Mouse (Mus musculus): ENCODE data around the gene Crispld2. TPM values are rescaled to one million over a fixed set of nuclear protein-coding genes. Genes with fewer than 3 reads are reported as not detected.

Gene Crispld2
- polyA plus RNA-seq, 1 experiment from 2014 or later, result 1.3 TPM

DNA sequence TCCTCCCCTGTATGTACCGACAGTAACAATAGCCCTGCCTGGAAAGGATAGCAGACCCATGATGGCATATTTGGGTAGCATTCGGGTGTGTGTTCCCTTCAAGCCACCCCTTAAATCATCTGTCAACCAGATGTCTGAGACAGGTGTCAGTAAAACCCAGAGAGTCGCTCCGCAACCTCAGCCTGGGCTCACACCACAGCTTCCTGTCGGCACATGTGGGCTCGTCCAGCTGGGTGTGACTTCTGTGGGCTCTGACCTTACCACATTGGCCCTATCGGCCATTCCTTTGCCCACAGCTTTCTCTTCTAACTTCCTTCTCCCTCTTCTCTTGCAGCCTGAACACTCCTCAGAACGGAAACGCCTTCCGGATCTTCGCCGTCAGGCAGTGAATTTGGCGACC lies 57.7 kb downstream of the Crispld2 start:
- Histone ChIP-seq H3K4me2 (no peak overlapping the region), H3K9ac (no peak overlapping the region), H3K27me3 (peaks cover 20% of the 10 kb centered on the region; the same call in 1 of the 2 replicates), H3K4me3 (replicated peaks) (no peak overlapping the region), H3K9me3 (replicated peaks) (no peaks in the 10 kb centered on the region), H3K36me3 (replicated peaks) (no peaks in the 10 kb centered on the region), H3K27ac (replicated peaks) (no peak overlapping the region), H3K4me1 (replicated peaks) (peaks cover 13% of the 10 kb centered on the region; the same call in 1 of the 2 replicates)
- 10% methylated on average over 13 of the region's 13 CpGs for WGBS (ENCODE audit: insufficient replicate concordance)
- ATAC-seq (ENCODE audit: insufficient read depth), result no peak

GRCm38 (mm10) chr8:120050376-120050775 lies 58.1 kb downstream of the Crispld2 start:
- peaks cover 13% of the 10 kb centered on the region; the same call in 1 of the 2 replicates for H3K4me1 ChIP-seq (replicated peaks)
- peaks cover 20% of the 10 kb centered on the region; the same call in 1 of the 2 replicates for H3K27me3 ChIP-seq
- H3K9me3 ChIP-seq (replicated peaks), result no peaks in the 10 kb centered on the region
- 36% methylated on average over 10 of the region's 10 CpGs for WGBS (ENCODE audit: insufficient replicate concordance)
- H3K4me2 ChIP-seq, result no peak overlapping the region
- H3K4me3 ChIP-seq (replicated peaks), result no peak overlapping the region
- H3K27ac ChIP-seq (replicated peaks), result no peak overlapping the region
- H3K9ac ChIP-seq, result no peak overlapping the region
- no peaks in the 10 kb centered on the region for H3K36me3 ChIP-seq (replicated peaks)
- ATAC-seq (ENCODE audit: insufficient read depth), result no peak

DNA sequence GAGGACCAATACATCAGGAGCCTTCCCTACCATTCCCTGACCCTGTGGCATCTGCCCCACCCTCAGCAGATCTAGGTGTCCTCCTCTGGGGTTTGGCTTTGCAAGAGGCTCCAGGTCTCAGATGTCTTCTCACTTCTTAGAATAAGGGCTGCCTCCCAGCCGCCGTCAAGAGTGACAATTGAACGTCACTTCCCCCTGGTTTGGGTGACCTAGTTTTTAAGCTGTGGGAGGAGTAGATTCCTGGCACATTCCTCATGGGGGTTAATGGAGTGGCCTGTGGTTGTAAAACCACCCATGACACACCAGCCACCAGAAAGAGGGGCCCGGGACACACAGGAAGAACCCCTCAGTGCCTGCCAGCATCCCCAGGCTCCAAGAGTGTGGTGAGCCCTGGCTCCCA lies 58.8 kb downstream of the Crispld2 start:
- Histone ChIP-seq H3K4me3 (replicated peaks) (no peak overlapping the region), H3K36me3 (replicated peaks) (no peaks in the 10 kb centered on the region), H3K9ac (no peak overlapping the region), H3K4me1 (replicated peaks) (peaks cover 13% of the 10 kb centered on the region; the same call in 1 of the 2 replicates), H3K4me2 (no peak overlapping the region), H3K27ac (replicated peaks) (no peak overlapping the region), H3K27me3 (peaks cover 20% of the 10 kb centered on the region; the same call in 1 of the 2 replicates), H3K9me3 (replicated peaks) (no peaks in the 10 kb centered on the region)
- WGBS (ENCODE audit: insufficient replicate concordance), result 16% methylated on average over 4 of the region's 4 CpGs
- no peak for ATAC-seq (ENCODE audit: insufficient read depth)

DNA sequence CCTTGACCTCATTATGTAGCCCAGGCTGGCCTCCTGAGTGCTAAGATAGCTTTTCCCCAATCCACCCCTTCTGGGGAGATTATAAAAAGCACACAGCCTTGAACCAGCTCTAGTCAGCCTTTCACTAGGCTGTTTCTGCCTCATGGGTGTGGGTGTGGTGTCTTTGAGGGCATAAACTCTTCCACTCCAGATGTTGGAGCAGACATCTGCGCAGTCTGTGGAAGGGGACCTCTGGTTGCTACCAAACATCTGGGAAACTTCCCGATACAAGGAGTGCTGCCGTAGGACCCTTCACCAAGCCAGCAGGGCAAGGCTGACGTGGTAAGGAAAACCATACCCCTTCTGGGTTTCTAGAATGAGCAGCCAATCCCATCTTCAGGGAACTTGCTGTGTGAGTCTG lies 59.7 kb downstream of the Crispld2 start:
- Histone ChIP-seq H3K4me2 (no peak overlapping the region), H3K9me3 (replicated peaks) (no peaks in the 10 kb centered on the region)
- no peak for ATAC-seq (ENCODE audit: insufficient read depth)

DNA sequence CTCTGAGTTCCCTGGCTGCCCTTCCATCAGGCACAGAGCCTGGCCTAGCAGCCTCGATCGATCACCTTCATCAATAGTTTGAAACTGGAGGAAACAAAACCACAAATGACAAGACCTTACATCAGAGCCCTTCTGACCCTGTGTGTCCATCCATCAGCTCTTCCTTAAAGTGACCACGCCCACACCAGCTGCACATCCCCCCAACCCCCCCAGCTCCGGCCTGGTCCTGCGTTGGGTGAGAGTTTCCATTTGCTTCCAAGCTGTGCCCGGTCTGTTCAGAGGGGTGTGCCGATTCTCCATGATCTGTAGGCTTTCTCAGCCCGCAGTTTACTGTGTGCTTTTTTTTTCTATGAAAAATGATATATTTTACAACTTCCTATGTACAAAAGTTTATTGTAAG lies 60.1 kb downstream of the Crispld2 start:
- no peak for ATAC-seq (ENCODE audit: insufficient read depth)
- Histone ChIP-seq H3K4me1 (replicated peaks) (peaks cover 13% of the 10 kb centered on the region; the same call in 1 of the 2 replicates), H3K36me3 (replicated peaks) (no peaks in the 10 kb centered on the region), H3K4me2 (no peak overlapping the region), H3K9ac (no peak overlapping the region), H3K27me3 (peaks cover 20% of the 10 kb centered on the region; the same call in 1 of the 2 replicates), H3K4me3 (replicated peaks) (no peak overlapping the region), H3K27ac (replicated peaks) (no peak overlapping the region), H3K9me3 (replicated peaks) (no peaks in the 10 kb centered on the region)
- WGBS (ENCODE audit: insufficient replicate concordance), result 66% methylated on average over 8 of the region's 8 CpGs

More for the DNA sequence above, 59.7 kb downstream of the Crispld2 start:
- Histone ChIP-seq H3K27me3 (peaks cover 20% of the 10 kb centered on the region; the same call in 1 of the 2 replicates), H3K9ac (no peak overlapping the region), H3K4me3 (replicated peaks) (no peak overlapping the region), H3K4me1 (replicated peaks) (peaks cover 13% of the 10 kb centered on the region; the same call in 1 of the 2 replicates), H3K36me3 (replicated peaks) (no peaks in the 10 kb centered on the region), H3K27ac (replicated peaks) (no peak overlapping the region)
- WGBS (ENCODE audit: insufficient replicate concordance), result 76% methylated on average over 4 of the region's 4 CpGs

DNA sequence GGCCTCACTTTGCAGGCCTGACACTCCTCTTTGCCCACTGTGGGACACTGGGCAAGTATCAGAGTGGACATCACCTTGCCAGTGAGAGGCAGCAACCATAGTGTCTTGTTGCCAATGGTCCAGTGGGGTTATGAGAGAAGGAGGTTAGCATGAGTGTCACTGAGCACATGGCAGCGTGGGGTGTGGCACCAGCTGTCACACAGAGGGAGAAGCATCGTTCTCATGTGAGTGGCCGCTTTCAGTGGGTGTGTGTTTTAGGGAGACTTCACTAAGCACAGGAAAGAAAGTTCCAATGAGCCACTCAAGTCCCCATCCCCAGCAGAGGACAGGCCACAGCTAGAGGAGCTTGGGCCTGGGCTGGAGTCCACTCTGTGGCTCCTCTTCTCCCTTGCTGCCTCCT lies 62.6 kb downstream of the Crispld2 start:
- Histone ChIP-seq H3K4me3 (replicated peaks) (no peak overlapping the region), H3K4me1 (replicated peaks) (peaks cover 8% of the 10 kb centered on the region; the same call in 1 of the 2 replicates), H3K9ac (no peak overlapping the region), H3K36me3 (replicated peaks) (no peaks in the 10 kb centered on the region), H3K4me2 (no peak overlapping the region), H3K27me3 (peaks cover 12% of the 10 kb centered on the region; the same call in 1 of the 2 replicates), H3K9me3 (replicated peaks) (no peaks in the 10 kb centered on the region), H3K27ac (replicated peaks) (no peak overlapping the region)
- no peak for ATAC-seq (ENCODE audit: insufficient read depth)
- 65% methylated on average over 3 of the region's 3 CpGs for WGBS (ENCODE audit: insufficient replicate concordance)

DNA sequence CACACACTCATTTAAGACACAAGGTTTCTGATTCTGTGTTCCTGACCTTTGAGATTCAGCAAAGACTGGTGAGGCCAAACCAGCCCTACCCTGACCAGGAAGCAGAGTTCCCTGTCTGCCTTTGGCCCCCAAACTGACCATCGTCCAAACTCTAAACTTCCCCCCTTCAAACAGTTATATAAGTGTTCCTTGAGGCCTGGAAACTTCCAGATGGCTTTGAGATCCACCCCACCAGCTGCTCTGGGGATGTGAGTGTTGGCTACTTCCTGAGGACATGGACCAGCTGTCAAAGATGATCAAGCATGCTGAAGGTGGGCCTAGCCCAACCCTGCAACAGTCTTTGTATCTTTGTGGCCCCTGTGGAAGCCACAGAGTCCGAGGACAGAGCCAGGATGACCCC lies 64.8 kb downstream of the Crispld2 start:
- no peak for ATAC-seq (ENCODE audit: insufficient read depth)
- no peak overlapping the region for H3K4me3 ChIP-seq (replicated peaks)
- 53% methylated on average over 2 of the region's 2 CpGs for WGBS (ENCODE audit: insufficient replicate concordance)
- no peaks in the 10 kb centered on the region for H3K9me3 ChIP-seq (replicated peaks)
- H3K27me3 ChIP-seq, result peaks cover 3% of the 10 kb centered on the region; the same call in 1 of the 2 replicates
- no peaks in the 10 kb centered on the region for H3K4me1 ChIP-seq (replicated peaks)
- no peak overlapping the region for H3K4me2 ChIP-seq
- H3K9ac ChIP-seq, result no peak overlapping the region
- H3K27ac ChIP-seq (replicated peaks), result no peak overlapping the region
- H3K36me3 ChIP-seq (replicated peaks), result no peaks in the 10 kb centered on the region

DNA sequence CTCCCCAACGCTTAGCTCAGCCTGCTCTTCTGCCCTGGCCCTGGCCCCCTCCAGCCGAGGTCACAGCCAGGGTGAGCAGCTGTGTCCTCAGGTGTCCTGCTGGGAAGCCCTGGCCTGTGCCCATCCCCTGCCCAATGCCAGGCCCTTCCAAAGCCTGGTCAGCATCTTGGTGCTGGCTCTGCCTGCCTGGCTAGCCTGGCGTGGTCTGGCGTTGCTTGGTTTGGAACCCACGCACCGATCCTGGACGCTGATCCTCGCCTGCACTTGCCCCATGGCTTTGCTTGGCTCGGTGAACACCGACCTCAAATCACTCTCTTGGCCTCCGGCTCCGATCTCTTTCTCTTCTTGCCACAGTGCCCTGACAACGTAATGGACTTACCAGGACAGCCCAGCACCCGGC lies 70.5 kb downstream of the Crispld2 start:
- Histone ChIP-seq H3K9me3 (replicated peaks) (no peaks in the 10 kb centered on the region), H3K27ac (replicated peaks) (no peak overlapping the region), H3K9ac (no peak overlapping the region), H3K36me3 (replicated peaks) (no peaks in the 10 kb centered on the region), H3K4me2 (no peak overlapping the region), H3K27me3 (no peaks in the 10 kb centered on the region), H3K4me3 (replicated peaks) (no peak overlapping the region), H3K4me1 (replicated peaks) (no peaks in the 10 kb centered on the region)
- WGBS (ENCODE audit: insufficient replicate concordance), result 73% methylated on average over 14 of the region's 14 CpGs
- no peak for ATAC-seq (ENCODE audit: insufficient read depth)

- no peak for ATAC-seq (ENCODE audit: insufficient read depth)
- Histone ChIP-seq H3K9me3 (replicated peaks) (no peaks in the 10 kb centered on the region), H3K9ac (no peak overlapping the region), H3K4me3 (replicated peaks) (no peak overlapping the region), H3K27ac (replicated peaks) (no peak overlapping the region), H3K4me2 (no peak overlapping the region), H3K27me3 (no peaks in the 10 kb centered on the region), H3K4me1 (replicated peaks) (no peaks in the 10 kb centered on the region), H3K36me3 (replicated peaks) (no peaks in the 10 kb centered on the region)
- 66% methylated on average over 3 of the region's 3 CpGs for WGBS (ENCODE audit: insufficient replicate concordance)
Measured at GRCm38 (mm10) chr8:120063326-120063725, 71.1 kb downstream of the Crispld2 start.

DNA sequence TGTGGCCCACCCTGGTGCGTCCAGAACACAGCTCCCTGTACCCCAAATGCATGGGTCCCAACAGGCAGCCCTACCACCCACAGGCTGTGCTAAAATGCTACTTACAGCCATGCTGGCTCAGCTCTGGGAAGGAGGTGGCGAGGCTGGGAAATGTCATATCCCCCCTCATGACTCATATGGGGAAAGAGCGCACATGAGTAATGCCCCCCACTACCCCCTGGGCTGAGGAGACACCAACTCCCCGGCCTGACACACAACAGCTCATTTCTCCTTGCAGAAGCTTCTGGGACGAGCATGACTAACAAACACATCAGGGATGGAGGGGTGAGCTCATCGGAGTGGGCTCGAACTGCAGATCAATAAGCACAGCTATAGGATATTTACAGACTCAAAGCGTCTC lies 73.4 kb downstream of the Crispld2 start:
- no peaks in the 10 kb centered on the region for H3K36me3 ChIP-seq (replicated peaks)
- H3K4me2 ChIP-seq, result no peak overlapping the region
- no peak for ATAC-seq (ENCODE audit: insufficient read depth)
- no peak overlapping the region for H3K9ac ChIP-seq
- H3K9me3 ChIP-seq (replicated peaks), result no peaks in the 10 kb centered on the region
- 70% methylated on average over 8 of the region's 8 CpGs for WGBS (ENCODE audit: insufficient replicate concordance)
- H3K4me3 ChIP-seq (replicated peaks), result no peak overlapping the region
- H3K4me1 ChIP-seq (replicated peaks), result no peaks in the 10 kb centered on the region
- H3K27me3 ChIP-seq, result no peaks in the 10 kb centered on the region; the same call in 1 of the 2 replicates
- no peak overlapping the region for H3K27ac ChIP-seq (replicated peaks)

GRCm38 (mm10) chr8:120066226-120066625 lies 74.0 kb downstream of the Crispld2 start:
- no peaks in the 10 kb centered on the region for H3K36me3 ChIP-seq (replicated peaks)
- H3K27ac ChIP-seq (replicated peaks), result no peak overlapping the region
- H3K9ac ChIP-seq, result no peak overlapping the region
- H3K4me1 ChIP-seq (replicated peaks), result no peaks in the 10 kb centered on the region
- ATAC-seq (ENCODE audit: insufficient read depth), result no peak
- H3K4me3 ChIP-seq (replicated peaks), result no peak overlapping the region
- no peak overlapping the region for H3K4me2 ChIP-seq
- WGBS (ENCODE audit: insufficient replicate concordance), result 65% methylated on average over 4 of the region's 4 CpGs
- H3K27me3 ChIP-seq, result no peaks in the 10 kb centered on the region; the same call in 1 of the 2 replicates
- H3K9me3 ChIP-seq (replicated peaks), result no peaks in the 10 kb centered on the region
